Mouse (Mus musculus) retina, postnatal 7 days (tissue): ENCODE results near the gene Opa3.

Source experiments
- DNase-seq: peaks from one replicate; pipeline ENCODE4 v3.0.0-alpha.2; 2012; ENCODE audit warnings: low read depth, low spot score

Gene Opa3

DNA sequence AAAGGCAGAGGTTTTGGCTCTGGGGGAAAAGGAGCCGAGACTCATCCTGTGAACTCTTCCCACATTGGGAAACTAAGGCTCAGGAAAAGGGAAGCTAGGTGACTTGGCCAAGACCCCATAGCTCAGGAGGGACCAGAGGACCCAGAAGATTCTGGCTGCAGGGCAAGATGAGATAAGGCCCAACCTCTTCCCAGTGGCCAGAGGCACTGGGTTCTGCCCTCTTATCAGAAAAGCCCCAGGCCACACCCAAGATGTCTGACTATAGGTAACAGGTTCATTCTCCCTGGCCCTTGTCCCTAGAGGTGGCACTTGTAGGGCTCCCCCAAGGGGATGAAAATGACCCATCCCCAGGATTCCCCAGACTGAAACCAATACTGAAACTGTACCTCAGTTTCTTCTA is 18.7 kb downstream of the Opa3 start:
- no peak for DNase-seq

DNA sequence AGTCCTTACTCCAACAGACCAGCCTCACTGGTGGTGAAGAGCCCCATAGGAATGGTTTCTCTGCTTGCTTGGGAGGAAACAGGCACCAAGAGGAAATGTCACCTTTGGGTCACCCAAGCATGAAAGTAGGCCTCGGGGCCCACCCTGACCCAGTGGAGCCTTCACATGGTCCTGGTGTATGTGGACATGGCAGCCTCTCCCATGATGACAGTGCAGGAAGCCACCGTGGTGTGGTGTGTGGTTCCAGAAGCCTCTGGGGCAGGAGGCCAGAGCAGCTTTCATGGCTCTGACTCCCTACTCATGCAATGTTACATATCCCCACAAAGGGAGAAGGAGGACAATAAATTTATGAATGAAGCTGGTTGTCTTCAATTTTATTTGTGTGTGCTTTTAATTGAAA is 19.4 kb downstream of the Opa3 start:
- no peak for DNase-seq

DNA sequence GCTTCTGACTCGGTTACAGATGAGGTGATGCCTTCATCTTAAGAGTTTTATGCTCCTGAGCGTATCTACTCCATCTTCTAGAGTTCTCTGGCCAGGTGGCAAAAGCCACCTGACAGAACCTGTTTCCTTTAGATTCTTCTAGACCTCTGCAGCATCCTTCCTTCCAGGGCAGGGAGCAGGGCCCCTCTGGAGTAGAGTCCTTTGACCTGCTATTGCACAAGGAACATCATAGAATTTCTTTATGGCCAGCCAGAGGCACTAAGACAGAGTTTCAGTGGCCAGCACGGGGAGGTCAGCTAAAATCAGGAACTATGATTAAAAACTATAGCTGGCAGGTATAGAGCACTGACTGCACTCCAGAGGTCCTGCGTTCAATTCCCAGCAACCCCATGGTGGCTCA is 23.9 kb downstream of the Opa3 start:
- no peak for DNase-seq

DNA sequence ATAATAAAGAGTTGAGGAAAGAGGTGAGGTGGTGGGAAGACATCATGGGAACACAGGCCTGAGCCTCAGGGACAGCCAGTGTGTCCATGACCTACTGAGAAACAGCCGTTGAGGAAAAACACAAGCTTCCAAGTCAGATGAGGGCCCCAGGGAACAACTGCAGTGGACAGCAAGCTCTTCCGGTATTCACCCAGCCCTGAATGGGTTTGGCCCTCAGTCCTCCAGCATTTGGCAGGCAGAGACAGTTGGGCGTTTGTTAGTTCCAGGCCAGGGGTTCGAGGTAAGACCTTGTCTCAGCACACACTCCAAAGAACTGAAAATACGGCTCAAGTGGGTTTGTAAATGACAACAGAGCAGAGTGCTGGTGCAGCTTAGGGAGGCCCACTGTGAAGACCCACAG is 25.3 kb downstream of the Opa3 start:
- no peak for DNase-seq

DNA sequence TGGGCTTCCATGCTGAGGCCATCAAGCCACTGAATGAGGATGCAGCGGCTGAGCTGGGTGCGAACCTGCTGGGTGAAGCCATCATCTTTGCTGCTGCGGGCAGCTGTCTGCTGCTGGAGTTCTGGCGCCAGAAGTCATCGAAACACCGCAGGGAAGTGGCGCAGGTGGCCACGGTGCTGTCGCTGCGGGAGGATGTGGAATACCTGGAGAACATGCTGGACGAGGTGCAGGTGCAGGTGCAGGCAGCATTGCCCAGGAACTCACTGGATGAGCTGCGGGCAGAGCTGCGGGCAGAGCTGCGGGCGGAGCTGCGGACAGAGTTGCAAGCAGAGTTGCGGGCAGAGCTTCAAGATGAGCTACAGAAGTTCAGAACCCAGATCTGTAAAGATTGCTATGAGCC is 27.3 kb downstream of the Opa3 start:
- DNase-seq: no peak

DNA sequence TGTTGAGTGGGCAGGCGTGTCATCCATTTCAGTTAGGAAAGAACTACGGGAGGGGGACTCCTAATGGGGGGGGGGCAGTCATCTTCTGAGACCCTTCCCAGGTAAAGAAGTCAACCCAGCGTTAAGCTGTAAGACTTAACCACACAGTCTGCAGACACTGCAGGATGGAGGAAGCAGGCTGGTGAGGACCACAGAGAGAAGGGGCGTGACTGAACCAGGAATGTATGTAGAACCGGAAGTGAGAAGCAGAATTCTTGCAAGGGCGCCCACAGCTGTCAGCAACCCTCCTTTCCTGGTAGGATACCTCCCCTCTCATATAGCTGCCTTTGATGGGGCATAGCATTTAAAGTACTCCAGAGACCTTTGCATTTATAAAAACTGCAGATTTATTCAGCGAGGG is 28.4 kb downstream of the Opa3 start:
- no peak for DNase-seq

DNA sequence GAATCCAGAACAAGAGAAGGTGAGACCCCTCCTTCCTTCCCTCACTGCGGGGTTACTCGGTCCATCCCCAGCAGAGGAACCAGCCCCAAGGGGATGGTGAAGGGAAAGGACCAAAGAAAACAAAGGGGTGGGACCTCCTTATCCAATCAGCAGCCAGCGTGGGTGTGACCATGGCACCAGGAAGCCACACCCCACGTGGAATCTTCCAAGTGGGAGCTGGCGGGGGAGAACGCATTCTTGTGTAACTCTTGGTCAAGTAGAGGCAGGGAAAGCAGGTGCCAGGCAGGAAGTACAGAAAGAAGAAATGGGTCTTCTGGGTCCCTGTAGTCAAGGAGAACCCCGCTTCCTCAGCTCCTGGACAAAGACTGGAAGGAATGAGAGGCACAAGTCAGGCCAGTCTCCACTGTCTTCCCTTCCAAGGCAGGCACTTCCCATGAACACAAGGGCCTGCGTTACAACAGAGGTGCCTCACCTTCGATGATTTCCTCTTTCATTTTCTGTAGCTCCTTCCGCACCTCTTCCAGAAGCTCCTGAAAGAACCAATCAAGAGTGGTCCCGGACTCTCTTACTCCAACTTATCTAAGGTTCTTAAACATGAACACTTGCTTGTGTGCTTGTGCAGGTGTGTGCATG is 29.4 kb downstream of the Opa3 start:
- no peak for DNase-seq

DNA sequence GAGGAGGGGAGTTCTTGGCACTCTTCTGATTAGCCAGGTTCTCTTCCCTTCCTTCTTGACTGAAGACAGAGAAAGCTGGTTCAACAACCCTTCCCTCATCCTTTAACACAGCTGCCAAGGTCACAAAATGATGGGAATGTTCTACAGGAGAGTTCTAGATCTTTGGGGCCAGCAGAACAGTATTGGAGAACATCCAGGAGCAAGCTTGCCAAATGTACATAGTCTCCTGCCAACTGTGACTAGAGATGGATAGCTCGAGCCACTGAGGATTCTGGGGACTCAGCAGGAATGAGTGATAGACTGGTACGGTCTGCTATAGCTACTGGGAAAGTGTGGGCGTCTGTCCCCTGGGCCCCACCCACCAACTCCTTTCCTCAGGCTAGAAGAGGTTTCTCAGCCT is 30.2 kb downstream of the Opa3 start:
- no peak for DNase-seq

DNA sequence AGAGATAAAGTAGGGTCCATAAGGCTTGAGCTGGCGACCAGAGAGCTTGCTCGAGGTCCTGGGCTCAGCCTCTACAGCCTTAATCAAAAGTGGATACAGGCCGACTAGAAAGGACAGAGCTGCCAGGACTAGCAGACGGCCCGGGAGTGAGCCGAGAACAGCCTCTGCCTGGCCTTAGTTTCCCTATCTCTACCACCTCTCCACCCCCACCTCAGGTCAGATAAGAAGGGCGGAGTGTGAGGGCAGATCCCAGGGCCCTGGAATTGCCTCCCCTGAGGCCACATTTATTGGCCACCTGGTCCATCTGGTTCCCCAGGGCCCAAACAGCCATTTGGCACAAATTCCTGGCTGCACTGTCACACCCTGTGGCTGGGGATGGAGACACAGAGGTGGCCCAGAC is 37.0 kb downstream of the Opa3 start:
- no peak for DNase-seq

DNA sequence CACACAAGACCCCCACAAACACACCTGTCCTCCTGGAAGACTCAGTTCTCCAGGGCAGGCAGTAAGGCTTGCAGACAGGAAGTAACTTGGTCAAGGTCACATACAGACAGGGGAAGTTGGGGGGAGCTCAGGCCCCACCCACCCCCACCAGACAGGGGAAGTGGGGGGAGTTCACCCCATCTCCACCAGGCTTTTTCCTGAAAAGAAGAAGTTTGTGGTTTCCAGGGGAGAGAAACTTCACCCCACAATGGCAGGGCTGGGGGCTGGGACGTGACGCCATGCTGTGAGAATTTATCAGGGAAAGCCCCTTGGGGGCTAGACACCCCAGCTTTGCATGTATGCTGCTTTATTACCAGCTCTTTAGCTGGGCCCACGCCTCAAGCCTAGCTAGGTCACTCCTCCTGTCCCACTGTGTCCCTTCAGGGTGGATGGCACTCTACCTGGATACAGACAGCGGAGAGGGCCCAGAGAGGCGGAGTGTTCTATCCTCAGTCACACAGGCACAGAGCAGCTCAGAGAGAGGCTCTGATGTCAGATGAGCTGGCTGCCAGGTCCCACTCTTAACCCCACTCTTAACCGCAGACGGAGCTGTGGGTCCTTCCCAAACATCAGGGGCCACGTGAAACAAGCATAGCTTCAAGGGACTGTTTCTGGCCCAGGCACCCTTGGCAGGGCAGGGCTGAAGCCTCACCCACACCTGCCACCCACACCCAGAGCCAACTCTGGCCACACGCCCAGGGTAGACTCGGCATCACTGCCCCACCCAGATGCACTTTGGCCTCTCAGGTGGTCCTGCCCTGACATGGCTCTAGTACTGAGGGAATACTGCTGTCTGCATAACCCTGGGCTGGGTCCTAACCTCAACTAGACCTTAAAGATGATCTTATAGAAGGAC is 38.0 kb downstream of the Opa3 start:
- DNase-seq: no peak

DNA sequence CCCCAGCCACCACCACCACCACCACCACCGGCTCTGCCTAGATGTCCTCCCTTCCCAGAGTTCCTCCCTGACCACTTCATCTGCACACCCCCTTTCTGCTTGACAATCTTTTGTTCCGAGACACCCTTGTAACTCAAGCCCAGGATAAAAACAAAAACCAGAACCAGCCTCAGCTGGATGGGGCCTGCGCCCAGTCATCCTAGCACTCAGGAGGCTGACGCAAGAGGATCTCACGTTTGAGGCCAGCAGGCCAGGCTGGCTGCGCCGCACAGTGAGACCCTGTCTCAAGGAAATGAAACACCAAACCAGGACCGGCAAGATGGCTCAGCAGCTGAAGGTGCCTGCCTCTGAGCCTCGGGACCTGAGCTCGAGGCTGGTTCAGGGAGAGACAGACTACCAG is 38.9 kb downstream of the Opa3 start:
- no peak for DNase-seq

DNA sequence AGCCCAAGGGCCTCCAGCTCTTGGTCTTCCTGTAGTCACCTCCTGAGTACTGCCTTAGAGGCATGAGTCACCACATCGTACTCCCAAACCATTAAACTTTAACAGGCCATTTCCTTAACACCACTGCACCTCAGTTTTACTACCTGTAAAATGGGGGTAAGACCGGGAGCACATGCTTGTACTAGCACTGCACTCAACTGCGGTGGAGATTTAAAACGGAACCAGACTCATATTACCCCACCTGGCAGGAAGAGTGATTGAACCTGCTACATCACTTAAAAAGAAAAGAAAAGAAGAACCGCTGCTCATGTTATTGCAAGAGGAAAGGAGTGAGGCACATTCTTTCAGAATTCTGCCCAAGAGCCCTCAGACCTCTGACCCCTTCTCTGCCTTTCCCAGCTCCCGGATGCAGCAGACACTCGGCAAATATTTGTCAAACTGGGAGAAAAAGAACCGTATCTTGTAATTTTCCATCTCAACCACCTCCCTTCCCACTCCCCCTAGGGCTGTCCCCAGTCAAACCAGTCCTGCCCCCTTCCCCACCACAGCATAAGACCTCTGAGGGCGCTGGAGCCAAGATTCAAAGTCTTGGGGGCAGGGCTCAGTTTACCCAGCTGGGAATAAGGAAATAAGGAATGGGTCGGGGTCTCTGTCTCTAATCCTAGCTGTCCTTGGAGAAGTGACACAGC is 41.0 kb downstream of the Opa3 start:
- no peak for DNase-seq

DNA sequence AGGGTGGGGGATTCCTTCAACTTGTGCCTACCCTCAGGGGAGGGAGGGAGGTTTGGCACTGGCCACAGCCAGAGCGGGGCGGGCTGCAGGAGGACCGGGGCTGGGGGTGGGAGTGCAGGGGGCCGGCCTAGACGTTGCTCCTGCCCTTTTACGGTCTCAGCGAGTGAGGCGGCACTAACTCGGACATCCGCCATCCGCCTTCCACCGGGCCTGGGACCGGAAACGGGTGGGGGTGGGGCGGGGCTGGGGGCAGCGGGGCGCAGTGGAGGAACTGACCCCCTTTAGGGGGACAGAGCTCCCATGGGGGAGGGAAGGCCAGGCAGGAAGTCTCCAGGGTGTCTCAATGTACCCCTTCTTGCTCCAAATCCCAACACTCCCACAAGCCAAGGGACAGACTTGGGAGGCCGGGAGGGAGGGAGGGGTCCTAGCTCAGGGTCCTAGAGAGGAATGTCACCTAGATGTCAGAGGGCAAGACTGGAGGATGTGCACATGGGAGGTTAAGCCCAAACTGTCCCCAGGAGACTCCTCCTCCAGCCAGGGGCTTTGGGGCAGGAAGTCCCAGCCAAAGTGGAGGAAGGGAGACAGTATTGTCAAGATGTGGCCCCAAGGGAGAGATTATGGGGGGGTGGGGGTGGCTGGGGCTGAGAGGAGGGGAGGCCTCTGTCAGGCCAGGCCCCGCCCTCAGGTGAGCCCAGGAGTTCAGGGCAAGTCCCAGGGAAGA is 41.7 kb downstream of the Opa3 start:
- DNase-seq: no peak

DNA sequence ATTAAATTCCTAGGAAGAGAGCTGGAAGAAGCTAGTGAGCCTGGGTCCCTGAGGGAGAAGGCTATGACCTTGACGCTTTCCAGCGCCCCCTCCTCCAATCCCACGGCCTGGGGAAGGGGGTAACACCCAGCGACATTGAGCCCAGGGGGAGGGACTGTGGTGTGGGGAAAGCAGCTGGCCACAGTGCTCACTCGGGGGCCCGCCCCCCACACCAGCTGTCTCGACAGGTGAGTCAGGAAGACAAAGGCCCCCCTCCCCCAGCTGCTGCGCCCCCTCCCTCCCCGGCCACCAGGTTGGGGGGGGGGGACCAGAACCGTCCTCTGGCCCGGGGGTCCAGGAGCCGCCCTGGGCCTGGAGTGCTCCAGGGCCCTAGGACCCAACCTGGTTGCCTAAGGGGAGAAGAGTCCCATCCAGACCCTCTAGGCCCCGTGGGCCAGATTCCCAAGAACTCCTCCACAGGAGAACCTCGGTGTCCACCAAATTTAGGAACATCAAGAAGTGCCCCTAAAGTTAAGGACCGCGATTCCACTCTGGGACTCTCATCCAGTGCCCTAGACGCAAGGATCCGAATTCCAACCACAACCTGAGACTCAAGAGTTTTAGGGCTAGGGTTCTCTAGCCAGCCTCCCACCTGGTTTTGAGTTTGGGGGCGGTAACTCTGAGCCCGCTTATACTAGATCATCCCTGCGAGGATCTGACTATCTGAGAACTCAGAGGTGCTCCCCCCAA is 42.5 kb downstream of the Opa3 start:
- DNase-seq: no peak

DNA sequence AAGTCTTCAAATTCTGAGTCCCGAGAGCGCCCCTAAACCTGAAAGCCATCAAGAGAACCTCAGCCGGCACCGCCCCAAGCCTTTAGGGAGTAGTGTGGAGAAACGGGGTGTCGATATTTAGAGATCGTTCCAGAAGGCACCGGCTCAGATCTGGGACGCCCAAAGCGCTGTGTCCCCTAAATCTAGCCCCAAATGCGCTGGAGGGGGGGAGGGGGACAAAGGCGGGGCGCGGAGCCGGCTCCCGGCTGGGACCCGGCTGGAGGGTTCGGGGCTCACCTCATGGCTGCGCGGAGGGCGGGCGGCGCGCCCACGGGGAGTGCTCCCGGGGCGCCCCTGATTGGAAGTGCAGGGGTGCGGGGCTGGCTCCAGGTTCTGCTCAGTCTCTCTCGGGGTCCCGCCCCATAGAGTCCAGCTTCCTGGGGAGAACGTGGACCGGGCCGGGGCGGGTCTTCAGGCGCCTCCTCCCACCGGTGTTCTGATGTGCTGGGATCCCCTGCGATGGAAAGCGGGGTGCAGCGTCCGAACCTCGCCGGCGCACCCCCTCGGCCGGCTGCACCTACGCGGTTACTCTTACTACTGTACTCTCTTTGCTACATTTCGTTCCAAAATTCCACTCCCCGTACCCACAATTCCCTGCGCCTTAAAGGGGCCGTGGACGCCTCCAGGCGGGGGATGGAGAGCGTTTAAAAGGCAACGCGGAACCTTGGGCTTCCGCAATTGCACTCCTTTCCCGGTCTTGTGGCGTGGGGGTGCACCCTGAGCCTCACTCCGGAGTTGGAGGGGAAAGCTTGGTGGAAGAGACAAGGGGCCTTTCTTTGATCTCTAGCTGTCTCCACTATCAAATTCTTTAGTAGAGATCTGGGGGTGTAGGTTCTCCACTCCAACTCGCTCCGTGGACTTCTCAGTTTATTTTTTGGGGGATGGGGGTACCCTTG is 43.4 kb downstream of the Opa3 start, which contains the start of gene Vasp:
Gene Vasp (minus strand): TSS at position 580 of the 935 bp plus-strand sequence.
- DNase-seq: no peak

DNA sequence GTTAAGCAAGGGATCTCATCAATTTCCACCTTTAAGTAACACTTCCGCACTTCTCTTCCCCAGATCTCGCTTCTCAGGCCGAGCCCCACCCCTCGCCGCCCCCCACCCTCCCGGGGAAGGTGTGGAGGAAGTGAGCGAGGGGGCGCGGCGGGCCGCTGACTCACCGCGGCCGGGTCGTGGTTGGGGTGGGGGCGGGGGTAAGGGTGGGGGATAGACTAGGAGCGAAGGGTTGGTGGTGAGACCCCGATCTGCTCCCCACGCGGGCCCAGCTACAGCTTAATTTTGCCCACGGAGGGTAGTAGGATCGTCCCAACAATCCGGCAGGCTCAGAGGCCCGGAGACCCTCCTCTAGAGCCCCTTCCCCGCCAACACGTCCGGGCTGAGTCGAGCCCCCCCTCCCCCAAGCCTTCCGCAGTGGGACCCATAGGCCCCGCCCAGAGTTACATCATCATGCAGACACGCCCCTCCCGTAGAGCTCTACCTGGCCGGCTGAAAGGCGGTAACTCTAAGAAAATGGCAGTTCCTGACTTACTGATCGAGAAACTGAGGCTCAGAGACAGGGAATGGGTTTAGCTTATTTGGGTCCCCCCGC is 44.1 kb downstream of the Opa3 start:
- DNase-seq: no peak

DNA sequence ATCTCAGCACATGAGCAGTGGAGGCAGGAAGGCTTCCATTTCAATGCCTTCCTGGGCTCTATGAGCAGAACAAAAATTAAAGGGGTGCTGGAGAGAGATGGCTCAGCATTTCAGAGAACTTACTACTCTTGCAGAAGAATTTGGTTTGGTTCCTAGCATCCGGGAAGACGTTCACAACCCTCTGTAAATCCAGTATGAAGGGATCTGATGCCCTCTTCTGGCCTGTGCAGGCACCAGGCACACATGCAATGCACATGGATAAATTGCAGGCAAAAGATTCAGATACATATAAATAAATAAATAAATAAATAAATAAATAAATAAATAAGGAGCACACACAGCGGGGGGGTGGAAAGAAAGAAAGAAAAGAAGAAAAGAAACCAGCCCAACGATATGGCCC is 48.1 kb downstream of the Opa3 start:
- DNase-seq: no peak

DNA sequence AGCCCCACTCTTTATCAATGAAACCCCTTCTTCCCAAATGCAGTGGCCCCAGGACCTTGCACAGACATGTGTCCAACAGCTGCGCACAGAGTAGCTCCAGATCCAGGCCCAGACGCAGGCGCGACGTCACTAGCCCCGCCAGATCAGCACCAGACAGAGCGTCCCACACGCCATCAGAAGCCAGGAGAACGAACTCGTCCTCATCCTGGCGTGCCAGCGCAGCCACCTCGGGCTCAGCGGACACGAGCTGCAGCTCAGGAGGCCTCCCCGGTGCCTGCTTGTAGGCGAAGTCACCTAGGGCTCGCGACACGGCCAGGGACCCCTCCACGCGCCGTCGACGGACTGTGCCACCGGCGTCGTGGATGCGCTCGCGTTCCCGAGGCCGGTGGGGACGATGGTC is 50.9 kb downstream of the Opa3 start:
- DNase-seq: no peak

DNA sequence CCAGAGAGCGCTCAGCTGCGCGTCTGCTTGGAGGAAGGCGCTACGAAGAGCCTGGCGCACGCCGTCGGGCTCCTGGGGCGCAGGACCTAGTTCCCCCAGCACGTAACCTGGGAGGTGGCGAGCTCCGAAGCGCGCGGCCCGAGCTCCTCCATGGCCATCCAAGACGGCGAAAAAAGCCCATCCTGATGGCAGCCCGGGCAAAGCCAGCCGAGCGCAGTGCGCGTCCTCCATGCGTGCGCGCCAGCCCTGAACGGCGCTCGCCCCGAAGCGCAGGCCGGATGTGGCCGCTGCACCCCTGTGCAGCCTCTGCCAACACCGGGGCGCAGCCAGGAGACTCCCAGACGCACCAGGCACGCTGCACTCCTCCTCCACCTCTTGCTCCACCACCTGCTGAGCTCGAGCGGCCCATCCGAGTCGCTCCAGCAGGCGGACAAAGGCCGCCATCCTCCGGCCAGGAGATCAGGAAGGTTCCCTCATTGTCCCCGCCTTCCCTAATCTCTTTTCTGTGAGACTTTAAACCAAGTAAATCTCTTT is 51.5 kb downstream of the Opa3 start, which contains the start of gene Ppm1n:
Gene Ppm1n (minus strand): TSS at position 484 of the 534 bp plus-strand sequence.
- no peak for DNase-seq
